Mouse (Mus musculus): ENCODE measurements around the gene Mphosph10.

- no peak for TF ChIP-seq CEBPB (IDR thresholded peaks at IDR 0.05; ENCODE audit: low read depth)
- TF ChIP-seq CTCF (IDR thresholded peaks at IDR 0.05; ENCODE audit: control insufficient read depth, insufficient read depth, insufficient read length), result no peak
These were observed 47.8 kb upstream of the Mphosph10 start for GRCm38 (mm10) chr7:64439595-64440518.
